Mouse (Mus musculus): ENCODE measurements around the gene Gm26727. TPM values are rescaled to one million over a fixed set of nuclear protein-coding genes. Genes with fewer than 3 reads are reported as not detected.

Gm26727 gene
- not detected in 4 replicates for total RNA-seq (2023; ENCODE audit: inconsistent age)

DNA sequence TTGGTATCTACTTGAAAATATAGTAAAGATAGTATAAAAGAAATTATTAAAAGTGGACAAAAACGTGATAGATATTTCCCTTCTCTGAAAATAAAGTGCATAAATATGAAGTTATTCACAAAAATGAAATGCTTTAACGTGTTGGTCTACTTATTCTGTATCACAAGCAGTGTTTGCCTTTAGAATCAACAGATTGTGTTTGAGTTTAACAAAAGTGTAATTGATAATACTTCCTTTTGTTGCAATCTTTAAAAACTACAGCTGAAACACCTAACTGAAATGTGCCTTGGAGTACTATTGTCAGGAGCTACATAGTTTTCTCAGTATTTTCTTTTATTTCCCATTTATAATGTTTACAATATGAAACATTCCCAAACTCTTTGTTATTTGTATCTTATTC is at the start of gene Gm26727:
Gene Gm26727, minus strand, starts transcription at position 101 of the 400 bp plus-strand sequence.

DNA sequence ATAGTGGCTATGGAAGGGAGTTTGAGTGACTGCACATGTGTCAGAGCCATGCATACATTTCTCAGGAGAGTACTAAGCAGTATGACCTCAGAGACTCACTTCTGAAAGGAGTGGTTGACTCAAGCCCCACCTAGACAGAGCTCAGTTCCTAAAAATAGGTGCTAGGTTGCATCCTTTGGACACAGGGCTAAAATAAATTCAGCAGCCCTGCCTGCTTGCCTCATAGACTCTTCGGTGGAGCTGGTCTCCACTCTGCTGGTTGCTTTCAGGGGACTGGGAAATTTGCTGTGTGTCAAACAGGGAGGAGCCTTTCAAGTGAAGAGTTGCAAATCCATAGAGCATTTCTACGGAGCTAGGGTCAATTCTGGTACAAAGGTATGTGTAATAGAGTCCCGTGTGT is 12.8 kb upstream of the Gm26727 start, which contains the start of gene Xirp2:
Gene Xirp2, plus strand, starts transcription at position 223 of the 400 bp plus-strand sequence.

DNA sequence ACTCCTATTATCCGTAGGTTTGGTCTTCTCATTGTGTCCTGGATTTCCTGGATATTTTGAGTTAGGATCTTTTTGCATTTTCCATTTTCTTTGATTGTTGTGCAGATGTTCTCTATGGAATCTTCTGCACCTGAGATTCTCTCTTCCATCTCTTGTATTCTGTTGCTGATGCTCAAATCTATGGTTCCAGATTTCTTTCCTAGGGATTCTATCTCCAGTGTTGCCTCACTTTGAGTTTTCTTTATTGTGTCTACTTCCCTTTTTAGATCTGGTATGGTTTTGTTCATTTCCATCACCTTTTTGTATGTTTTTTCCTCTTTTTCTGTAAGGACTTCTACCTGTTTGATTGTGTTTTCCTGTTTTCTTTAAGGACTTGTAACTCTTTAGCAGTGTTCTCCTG is 19.6 kb downstream of the Gm26727 start, which contains the start of gene Gm21830:
Gene Gm21830, plus strand, starts transcription at position 301 of the 400 bp plus-strand sequence.

Other genes with a start within 250 kb of the Gm26727 start
- not detected in 4 replicates for gene Gm21830, start 19.5 kb downstream of the Gm26727 start, total RNA-seq (2023; ENCODE audit: inconsistent age)
- gene Xirp2, start 12.8 kb upstream of the Gm26727 start, total RNA-seq (2023; ENCODE audit: inconsistent age), result not detected in 4 replicates
- not detected in 4 replicates for gene B3galt1, start 132.7 kb upstream of the Gm26727 start, total RNA-seq (2023; ENCODE audit: inconsistent age)